Mouse (Mus musculus) cerebellum, adult 9-11 months (tissue): ENCODE results near the gene Pnmal2.

Experiments used
- DNase-seq: peaks from one replicate; pipeline ENCODE4 v3.0.0; 2022

Pnmal2 gene

GRCm38 (mm10) chr7:16944061-16944807, at the start of gene Pnmal2:
Gene Pnmal2 (plus strand): TSS chr7:16944682.
- DNase-seq: peak; percentile 94

DNA sequence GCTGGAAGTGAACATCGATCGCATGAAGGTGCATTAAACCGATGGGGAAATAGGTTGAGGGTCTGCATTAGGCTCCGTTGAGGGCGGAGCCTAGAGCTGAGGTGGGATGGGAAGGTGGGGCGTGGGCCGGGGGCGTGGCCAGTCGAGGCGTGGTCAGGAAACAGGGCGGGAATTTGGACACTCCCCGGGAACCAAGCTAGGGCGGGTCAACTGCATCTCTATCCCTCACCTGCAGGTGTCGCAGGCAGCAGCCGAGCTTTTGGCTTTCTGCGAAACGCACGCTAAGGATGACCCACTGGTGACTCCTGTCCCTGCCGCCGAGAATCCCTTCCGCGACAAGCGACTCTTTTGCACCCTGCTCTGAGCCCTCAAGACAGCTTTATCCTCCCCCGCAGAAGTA, 49.5 kb upstream of the Pnmal2 start:
- peak; percentile 88 for DNase-seq

DNA sequence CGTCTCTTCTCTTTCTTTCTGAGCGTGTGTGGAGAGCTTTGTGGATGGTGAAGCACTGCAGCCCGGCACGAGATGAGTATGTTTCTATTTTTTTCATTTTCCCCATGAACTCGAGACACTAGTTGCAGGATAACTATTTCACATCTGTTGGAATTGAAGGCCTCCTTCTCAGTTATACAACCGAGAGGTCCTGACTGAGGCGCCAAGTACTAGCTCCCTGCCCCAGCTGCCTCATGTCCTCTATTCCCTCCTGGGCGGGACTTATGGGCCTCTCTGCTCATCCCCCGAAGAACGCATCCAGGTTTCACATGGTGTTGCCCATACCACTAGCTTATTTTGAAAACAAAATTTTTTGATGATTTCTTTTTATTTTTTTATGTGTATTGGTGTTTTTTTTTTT, 49.0 kb upstream of the Pnmal2 start:
- DNase-seq: peak; percentile 34

GRCm38 (mm10) chr7:16900526-16900925, 44.0 kb upstream of the Pnmal2 start:
- no peak for DNase-seq

GRCm38 (mm10) chr7:16903439-16903955, 41.0 kb upstream of the Pnmal2 start:
- DNase-seq: peak; percentile 11

DNA sequence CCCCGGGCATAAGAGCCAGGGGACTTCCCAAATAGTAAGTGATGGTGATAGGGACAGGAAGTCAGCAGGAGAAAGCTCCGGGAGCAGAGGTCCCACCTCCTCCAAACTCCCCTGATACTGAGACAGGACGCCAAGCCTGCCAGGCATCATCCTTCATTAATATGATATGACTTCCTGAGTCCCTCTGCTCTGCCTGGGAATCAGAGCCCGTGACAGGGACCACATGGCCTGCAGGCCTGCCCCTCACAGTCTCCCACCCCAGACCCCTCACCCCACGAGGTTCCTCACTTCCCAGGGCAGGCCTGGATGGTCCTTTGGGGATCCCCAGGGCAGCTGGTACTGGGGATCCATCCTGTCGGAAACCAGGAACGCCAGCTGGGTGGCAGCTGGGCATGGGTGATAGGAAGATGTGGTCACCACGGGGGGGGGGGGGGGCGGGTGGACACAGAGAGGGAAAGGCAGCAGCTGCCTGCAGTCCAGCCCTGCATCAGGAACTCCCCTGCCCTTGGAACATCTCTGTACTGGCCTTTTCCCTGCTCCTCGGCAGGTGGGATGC, 40.3 kb upstream of the Pnmal2 start:
- peak; percentile 11 for DNase-seq

DNA sequence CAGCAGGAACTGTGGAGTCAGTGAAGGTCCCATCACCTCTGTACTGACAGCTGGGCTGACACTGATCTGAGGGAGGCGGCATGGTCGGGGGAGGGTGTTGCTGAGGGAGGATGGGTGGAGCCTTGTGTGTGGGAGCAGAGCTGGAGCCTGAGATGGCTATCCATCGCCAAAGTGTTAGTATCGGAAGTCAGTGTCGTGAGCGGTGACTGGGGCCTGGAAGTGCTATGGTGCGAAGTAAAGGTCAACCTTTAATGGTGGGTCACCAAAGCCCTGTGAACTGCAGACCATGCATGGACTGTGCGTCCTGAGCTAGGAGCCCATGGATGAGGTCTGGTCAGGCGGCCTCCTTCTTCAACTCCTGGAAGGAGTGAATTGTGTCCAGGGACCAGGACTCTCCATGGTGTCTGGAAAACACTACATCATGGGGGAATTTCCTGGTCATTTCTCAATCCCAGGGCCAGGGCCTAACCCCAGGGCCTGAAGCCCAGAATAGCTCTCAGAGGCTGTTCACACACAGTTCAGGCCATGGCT, 38.9 kb upstream of the Pnmal2 start:
- no peak for DNase-seq

DNA sequence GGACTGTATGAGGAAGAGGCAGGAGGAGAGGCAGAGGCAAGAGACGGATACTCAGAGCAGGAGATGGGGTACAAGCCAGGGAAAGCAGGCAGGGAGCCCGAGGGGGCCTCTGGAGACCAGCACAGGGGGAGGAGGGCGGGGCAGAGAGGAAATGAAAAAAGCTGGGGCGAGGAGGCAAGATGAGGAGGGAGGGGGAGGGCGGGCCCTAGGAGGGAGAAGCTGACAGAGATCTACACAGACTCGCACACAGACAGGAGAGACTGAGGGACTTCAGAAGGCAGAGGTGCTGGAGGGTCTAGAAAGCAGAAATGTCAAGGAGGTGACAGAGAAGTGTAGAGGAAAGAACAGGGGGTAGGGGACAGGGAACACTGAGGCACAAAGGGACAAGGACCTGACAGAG, 38.2 kb upstream of the Pnmal2 start, which contains the start of gene Ptgir:
TSS of gene Ptgir (plus strand) at position 210 of the 400 bp plus-strand sequence.
- no peak for DNase-seq

DNA sequence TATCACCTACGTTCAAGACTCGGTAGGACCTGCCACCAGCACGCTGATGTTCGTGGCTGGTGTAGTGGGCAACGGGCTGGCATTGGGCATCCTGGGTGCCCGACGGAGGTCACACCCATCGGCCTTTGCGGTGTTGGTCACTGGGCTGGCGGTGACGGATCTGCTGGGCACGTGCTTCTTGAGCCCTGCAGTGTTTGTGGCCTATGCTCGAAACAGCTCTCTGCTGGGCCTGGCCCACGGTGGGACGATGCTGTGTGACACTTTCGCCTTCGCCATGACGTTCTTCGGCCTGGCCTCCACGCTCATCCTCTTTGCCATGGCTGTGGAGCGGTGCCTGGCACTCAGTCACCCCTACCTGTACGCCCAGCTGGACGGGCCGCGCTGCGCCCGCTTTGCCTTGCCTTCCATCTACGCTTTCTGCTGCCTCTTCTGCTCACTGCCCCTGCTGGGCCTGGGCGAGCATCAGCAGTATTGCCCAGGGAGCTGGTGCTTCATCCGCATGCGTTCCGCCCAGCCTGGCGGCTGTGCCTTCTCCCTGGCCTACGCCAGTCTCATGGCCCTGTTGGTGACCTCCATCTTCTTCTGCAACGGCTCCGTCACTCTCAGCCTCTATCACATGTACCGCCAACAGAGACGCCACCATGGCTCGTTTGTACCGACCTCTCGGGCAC, 37.5 kb upstream of the Pnmal2 start:
- DNase-seq: no peak

DNA sequence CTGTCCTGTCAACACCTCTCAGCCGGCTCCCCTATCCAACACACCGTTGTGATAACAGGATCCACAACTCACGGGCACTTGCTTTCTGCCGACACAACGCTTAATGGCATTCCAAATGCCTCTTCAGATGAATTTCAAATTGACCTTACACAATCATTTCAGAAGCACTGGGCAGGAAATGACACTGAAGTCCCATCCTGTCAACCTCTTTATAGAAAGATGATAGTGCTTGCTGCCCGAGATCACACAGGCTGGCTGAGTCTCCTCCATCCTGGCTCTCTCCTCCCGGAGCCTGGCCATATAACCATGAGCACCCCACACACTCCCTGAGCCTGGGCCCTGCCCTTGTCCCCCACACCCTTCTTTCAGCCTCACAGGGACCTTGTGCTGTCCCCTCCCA, 36.6 kb upstream of the Pnmal2 start:
- DNase-seq: no peak

DNA sequence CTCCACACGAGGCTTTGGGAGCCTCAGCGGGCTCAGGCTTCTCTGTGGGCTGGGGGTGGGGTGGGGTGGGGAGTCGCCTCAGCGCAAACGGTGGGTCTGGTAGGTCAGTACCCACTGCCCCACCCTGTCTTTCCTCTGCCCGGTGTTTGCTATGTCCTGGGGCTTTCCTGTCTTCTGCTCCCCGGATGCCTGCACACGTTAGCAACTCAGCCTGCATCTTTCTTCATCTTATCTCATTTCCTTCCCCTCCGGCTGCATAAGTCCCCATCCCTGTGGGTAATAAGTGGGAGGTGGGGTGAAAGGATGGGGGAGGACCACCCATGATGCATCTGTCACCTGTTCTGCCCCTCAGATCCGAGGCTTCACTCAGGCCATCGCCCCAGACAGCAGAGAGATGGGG, 36.1 kb upstream of the Pnmal2 start:
- no peak for DNase-seq

GRCm38 (mm10) chr7:16908859-16909258, 35.6 kb upstream of the Pnmal2 start:
- DNase-seq: no peak

GRCm38 (mm10) chr7:16909909-16910308, 34.6 kb upstream of the Pnmal2 start:
- DNase-seq: no peak

- DNase-seq: no peak
These were observed 32.6 kb upstream of the Pnmal2 start for GRCm38 (mm10) chr7:16911904-16912303.

GRCm38 (mm10) chr7:16912360-16912759, 32.1 kb upstream of the Pnmal2 start:
- DNase-seq: no peak

GRCm38 (mm10) chr7:16913806-16914452, 30.6 kb upstream of the Pnmal2 start:
- DNase-seq: peak; percentile 74

- DNase-seq: peak; percentile 58
These were observed 29.8 kb upstream of the Pnmal2 start for GRCm38 (mm10) chr7:16914453-16915343.

GRCm38 (mm10) chr7:16915461-16916340, 28.8 kb upstream of the Pnmal2 start:
- DNase-seq: peak; percentile 68

DNA sequence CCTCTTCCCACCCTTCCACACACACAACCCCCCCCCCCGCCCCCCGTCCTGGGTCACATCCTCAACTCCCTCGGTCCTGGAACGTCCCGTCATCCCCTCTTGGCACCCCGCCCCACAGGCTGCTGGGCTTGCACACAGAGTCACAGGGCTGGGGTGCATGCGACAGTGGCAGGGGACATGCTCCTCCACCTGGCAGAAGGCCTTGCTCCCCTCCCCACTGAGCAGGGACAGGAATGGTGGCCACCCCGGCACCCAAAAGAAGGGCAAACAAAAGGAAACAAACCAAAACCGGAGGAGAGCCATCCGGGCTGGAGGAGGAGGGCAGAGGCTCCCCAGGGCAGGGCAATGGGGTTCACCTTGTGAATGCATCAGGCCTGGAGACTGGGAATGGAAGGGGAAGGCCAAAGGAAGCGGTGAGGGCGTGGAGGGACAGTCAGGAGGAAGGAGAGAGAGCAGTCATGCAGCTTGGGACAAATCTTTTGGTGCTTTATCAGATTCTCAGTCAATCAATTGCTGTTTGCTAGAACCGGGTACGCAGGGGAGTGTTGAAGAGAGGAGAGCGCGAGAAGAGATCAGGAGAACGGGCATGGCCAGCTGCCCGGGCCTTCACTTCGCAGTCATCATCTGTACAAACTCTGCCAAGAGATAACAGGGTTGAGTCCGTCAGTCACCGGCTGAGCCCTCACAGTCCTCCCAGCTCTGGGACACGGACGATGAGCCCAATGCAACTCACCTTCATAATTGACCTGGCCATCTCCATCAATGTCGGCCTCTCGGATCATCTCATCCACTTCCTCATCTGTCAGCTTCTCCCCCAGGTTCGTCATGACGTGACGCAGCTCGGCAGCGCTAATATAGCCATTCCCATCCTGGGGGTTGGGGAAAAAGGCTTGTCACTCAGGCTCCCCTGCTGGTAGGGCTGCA, 27.9 kb upstream of the Pnmal2 start:
- DNase-seq: peak; percentile 76

- DNase-seq: no peak
These were observed 27.0 kb upstream of the Pnmal2 start for GRCm38 (mm10) chr7:16917447-16917846.
